Mouse (Mus musculus): ENCODE measurements around the gene Fam117a.

Gene Fam117a

GRCm38 (mm10) chr11:95420880-95421435 is 84.1 kb downstream of the Fam117a start:
- DNase-seq (ENCODE audit: low spot score in 2 of 2): no peak

DNA sequence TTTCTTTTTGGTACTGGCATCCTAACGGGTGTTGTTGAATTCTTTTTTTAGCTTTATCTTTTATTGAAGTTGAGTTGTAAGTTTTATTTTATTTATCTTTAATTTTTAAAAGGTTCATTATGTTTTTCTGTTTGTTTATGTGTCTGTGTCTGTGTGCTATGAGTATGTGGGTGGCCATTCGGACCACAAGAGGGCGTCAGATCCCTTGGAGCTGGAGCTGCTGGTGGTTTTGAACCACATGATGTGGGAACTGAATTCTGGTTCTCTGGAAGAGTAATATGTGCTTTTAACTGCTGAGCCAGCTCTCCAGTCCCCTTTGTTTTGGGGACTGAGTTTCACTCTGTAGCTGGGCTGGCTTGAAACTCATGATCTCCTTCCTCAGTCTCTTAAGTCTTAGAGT is 86.7 kb downstream of the Fam117a start:
- DNase-seq (ENCODE audit: low spot score in 2 of 2): no peak

GRCm38 (mm10) chr11:95431344-95431743 is 94.5 kb downstream of the Fam117a start:
- DNase-seq (ENCODE audit: low spot score in 2 of 2): no peak
